Mouse (Mus musculus): Measurements from ENCODE around the gene Scgb1b27. TPM values are rescaled to one million over a fixed set of nuclear protein-coding genes. Genes with fewer than 3 reads are reported as not detected.

Scgb1b27 gene
- polyA plus RNA-seq (2014; fragmentation: Illumina TruSeq; extraction: RNeasy Lipid Tissue Mini Kit (QIAGEN cat#74804); ENCODE audit: low read depth, low replicate concordance): not detected

DNA sequence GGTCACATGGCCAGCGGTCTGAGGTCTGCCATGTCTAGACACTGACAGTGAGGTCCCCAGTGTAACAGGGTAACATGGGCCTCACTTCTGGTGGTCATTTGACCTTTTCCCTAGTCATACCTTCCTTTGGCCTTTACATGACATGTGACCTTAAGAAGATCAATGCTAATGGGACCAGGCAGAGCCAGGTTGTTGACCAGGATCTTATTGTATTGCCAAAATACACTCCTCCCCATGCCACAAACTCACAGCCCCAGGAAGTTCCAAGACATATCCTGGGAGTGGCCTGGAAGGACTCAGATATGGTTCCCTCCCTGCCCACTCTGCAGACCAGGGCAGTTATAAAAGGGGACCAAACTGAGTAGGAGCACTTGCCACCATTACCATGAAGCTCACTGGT, at the start of gene Scgb1b27:
Gene Scgb1b27, plus strand, starts transcription at position 301 of the 400 bp plus-strand sequence.

GRCm38 (mm10) chr7:34013842-34014241, 7.4 kb upstream of the Scgb1b27 start, which contains the start of gene Scgb2b27:
Scgb2b27 (minus strand) TSS chr7:34013942.

Other genes starting within 250 kb of the Scgb1b27 start
- not detected for gene Scgb2b26, start 76.4 kb upstream of the Scgb1b27 start, polyA plus RNA-seq (2014; fragmentation: Illumina TruSeq; extraction: RNeasy Lipid Tissue Mini Kit (QIAGEN cat#74804); ENCODE audit: low read depth, low replicate concordance)
- gene Scgb2b27, start 7.5 kb upstream of the Scgb1b27 start, polyA plus RNA-seq (2014; fragmentation: Illumina TruSeq; extraction: RNeasy Lipid Tissue Mini Kit (QIAGEN cat#74804); ENCODE audit: low read depth, low replicate concordance): not detected
- not detected for gene Scgb1b30, start 73.9 kb downstream of the Scgb1b27 start, polyA plus RNA-seq (2014; fragmentation: Illumina TruSeq; extraction: RNeasy Lipid Tissue Mini Kit (QIAGEN cat#74804); ENCODE audit: low read depth, low replicate concordance)
- 0.70 TPM for gene Wtip, start 111.8 kb downstream of the Scgb1b27 start, polyA plus RNA-seq (2014; fragmentation: Illumina TruSeq; extraction: RNeasy Lipid Tissue Mini Kit (QIAGEN cat#74804); ENCODE audit: low read depth, low replicate concordance)
- 102 TPM for gene Uba2, start 148.1 kb downstream of the Scgb1b27 start, polyA plus RNA-seq (2014; fragmentation: Illumina TruSeq; extraction: RNeasy Lipid Tissue Mini Kit (QIAGEN cat#74804); ENCODE audit: low read depth, low replicate concordance)
- 4.0 TPM for gene Pdcd2l, start 175.2 kb downstream of the Scgb1b27 start, polyA plus RNA-seq (2014; fragmentation: Illumina TruSeq; extraction: RNeasy Lipid Tissue Mini Kit (QIAGEN cat#74804); ENCODE audit: low read depth, low replicate concordance)
- 34.3 TPM for gene Gpi1, start 208.9 kb downstream of the Scgb1b27 start, polyA plus RNA-seq (2014; fragmentation: Illumina TruSeq; extraction: RNeasy Lipid Tissue Mini Kit (QIAGEN cat#74804); ENCODE audit: low read depth, low replicate concordance)
- not detected for gene Gm6096, start 229.6 kb downstream of the Scgb1b27 start, polyA plus RNA-seq (2014; fragmentation: Illumina TruSeq; extraction: RNeasy Lipid Tissue Mini Kit (QIAGEN cat#74804); ENCODE audit: low read depth, low replicate concordance)

Data from adrenal gland, adult 10 weeks (tissue).